Mouse (Mus musculus) urinary bladder, postnatal 36 days (tissue): ENCODE results near the gene Ttc39b.

Experiments
- DNase-seq, 2 experiments: peaks; one replicate each; pipeline ENCODE4 v3.0.0; 2022; ENCODE audit warnings: low spot score in 2 of 2, mixed read lengths in 1 of 2

The Ttc39b gene

DNA sequence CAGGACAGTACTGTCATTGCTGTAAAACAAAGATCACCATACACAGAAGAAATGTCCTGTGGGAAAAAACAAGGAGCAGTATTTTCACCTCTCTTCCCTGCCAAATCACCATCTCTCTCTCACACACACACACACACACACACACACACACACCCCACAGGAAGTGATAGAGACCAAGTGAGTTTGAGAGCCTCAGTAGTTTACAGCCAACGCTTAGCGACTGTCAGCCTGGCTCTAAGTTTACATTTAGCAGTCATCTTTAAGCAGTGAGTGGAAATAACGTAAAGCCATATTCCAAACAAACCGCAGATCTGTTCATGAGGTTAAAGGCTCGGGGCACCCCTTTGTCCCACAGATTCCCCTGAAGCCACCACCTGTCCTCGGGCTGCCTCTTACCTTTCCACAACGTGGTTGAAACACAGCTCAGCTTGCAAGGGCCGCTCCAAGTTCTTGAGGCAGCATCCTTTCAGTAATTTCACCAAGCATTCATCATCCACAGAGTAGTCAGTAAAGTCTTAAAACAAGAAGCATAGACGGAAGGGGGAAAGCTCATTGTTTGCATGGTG, 91.7 kb downstream of the Ttc39b start:
- no peak for DNase-seq

DNA sequence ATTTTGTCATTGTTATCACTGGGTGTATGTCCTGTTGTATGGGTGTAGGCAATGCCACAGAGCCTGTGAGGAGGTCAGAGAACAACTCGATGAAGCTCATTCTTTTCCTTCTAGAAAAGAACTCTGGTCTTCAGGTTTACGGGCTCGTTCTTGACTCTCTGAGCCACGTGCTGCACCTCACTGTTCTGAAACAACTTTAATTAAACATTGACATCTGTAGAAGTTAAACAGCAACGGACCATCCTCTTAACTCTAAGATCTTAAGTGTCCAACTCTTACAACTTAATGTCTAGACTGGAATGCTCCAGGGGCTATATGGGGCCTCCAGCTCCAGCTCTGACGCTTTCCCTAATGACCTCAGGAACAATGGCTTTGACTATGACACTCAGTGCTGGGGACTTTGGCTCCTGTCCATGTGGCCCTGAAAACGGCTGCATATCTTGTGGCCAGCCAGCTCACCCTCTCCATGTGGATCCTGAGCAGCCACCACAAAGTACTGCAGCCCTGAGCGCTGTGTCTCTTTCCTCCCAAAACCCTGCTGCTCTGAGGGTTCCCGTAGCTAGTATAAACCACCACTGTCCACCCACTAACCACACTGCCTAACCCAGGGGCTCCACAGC, 95.3 kb downstream of the Ttc39b start:
- no peak for DNase-seq

DNA sequence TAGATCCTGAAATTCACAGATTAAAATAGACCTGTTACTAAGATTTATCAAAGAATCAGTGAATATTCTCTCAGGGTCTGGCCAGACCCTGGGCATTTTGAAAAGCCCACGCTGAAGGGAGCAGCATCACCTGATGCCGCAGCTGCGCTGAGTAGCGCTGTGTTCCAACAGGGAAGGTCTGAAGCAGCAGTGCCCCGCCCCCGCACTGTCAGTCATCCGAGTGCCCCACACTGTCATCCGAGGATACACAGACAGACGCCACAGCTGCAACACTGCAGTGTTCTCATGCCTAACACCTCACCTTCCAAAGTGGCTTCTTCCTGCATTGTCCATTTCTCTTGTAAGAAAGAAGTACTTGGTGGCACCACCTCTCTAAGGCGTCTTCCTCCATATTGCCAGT, 96.0 kb downstream of the Ttc39b start:
- no peak for DNase-seq

- no peak for DNase-seq
These were observed 98.3 kb downstream of the Ttc39b start for GRCm38 (mm10) chr4:83225633-83226360.

DNA sequence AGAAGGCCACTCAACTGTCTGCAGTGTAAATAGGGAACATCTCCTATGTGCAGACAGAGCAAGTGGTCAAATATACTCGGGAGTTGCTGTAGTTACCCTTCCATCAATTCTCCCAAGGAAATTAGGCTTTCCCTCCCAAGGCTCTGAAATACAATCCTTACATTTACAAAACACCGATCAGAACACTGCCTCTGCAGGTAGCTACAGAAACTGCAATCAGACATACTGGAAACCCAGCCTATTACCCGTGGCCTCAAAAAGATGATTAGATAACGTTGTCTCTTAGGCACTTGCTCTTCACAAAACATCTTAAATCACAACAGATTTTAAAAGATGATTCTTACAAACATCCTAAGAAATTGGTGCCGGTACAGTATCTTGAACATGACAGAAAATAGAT, 99.8 kb downstream of the Ttc39b start:
- no peak for DNase-seq

- DNase-seq = no peak
These were observed 100.9 kb downstream of the Ttc39b start for GRCm38 (mm10) chr4:83223197-83223596.

- no peak for DNase-seq
These were observed 103.1 kb downstream of the Ttc39b start for GRCm38 (mm10) chr4:83220761-83221557.

DNA sequence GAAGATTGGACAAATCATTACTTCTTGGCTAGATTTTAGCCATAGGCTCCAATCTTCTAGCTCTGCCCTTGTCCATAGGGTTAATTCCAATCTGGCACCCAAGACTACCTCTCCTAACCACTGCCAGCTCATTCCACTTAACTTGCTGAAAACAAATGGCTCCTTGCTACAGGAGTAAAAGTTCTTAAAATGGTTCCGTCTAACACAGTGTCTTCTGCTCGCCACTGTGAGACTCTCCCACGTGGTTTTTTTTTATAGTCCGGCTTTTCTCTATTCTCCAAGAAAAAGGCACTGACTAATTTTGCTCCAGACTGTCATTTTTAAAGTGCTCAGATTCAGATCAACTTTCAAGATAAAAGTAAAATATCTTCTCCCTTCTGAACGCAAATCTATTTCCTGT, 104.8 kb downstream of the Ttc39b start:
- no peak for DNase-seq

DNA sequence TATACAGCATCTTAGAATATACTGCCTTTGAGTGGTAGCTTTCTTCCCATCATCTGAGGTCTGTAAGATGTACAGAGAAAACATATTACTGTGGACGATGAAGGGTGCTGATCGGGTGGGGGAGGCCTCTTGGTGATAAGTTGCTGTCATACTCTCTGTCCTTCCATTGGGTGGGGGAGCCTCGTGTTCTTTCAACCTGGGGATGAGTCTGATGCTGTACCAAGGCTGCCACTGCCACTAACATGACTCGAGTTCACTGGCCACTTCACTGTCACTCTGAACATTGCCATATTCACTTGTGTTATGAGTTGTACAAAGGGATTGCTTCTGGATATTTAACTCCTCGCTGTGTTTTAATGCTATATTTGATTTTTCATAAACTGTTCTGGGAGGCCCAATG, 106.9 kb downstream of the Ttc39b start:
- no peak for DNase-seq

- no peak for DNase-seq
These were observed 107.7 kb downstream of the Ttc39b start for GRCm38 (mm10) chr4:83216381-83216780.

DNA sequence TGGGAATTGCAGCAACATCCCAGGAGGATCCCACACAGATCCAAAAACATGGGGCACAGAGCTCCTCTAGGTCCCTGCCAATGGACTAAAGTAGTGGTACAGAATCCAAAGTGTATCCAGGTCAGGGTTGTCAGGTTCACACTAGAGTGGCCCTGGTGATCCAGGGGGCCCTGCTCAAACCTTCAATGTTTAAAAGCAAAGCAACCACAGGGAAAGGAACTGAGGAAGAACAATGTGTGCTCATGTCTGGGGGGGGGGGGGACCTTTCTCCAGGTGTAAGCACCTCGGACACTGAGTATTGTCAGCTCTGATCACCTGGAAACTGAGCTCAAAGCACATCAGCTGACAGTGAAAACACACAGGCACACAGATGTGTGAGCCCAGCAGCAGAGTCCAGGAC, 108.3 kb downstream of the Ttc39b start:
- no peak for DNase-seq

GRCm38 (mm10) chr4:83214822-83215558, 109.1 kb downstream of the Ttc39b start:
- no peak for DNase-seq

- no peak for DNase-seq
These were observed 110.3 kb downstream of the Ttc39b start for GRCm38 (mm10) chr4:83213752-83214151.

DNA sequence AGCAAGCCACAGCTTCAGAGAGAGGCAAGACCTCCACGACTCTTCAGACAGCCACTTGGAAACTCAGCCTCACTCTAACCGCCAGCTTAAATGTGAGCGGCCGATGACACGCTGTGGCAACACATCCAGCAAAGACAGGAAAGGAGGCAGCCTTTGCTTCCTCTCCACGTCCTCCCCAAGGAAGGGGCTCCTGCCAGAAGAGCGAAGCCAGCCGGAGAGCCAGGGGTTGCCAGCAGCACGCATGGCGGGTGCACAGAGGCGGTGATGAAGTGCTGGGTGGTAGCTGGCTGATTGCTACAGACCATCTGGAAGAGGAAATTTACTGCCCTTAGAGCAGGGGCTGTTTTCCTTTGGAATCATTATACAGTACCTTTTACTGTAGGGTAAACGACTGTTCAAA, 112.3 kb downstream of the Ttc39b start:
- DNase-seq = no peak

GRCm38 (mm10) chr4:83210437-83210836, 113.6 kb downstream of the Ttc39b start:
- DNase-seq = no peak

DNA sequence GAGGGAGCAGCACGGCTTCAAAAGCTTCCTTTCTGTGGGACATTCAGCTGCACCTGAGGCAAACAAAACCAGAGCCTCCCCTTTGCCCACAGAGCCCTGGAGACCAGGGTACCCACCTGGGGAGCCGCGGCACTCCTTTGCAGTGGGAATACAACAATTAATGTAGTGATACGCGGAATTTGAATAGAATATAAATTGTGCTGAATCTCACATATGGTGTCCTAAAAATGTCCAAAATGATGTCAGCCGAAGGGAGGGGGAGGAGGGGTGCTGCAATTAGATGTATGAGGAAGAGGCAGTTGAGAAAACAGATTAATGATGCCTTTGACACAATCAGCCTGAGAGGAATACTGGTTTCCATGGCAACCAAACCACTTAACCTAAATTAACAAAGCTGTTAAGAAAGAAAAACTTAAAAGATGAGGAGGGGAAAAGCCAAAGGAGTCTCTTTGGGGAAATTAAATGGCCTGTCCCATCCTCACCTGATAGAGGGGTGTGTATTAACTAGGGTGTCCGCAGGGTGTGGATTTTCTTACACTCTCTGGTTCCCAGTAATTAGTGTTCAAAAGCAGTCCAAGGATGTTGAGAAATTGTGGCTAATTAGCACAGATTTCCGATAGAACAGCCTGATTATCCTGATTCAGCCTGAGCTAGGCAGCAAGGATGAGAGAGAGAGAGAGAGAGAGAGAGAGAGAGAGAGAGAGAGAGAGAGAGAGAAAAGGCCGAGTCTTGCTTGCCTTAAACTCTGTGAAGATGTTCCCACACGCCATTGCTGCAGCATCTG, 117.1 kb downstream of the Ttc39b start:
- no peak for DNase-seq

DNA sequence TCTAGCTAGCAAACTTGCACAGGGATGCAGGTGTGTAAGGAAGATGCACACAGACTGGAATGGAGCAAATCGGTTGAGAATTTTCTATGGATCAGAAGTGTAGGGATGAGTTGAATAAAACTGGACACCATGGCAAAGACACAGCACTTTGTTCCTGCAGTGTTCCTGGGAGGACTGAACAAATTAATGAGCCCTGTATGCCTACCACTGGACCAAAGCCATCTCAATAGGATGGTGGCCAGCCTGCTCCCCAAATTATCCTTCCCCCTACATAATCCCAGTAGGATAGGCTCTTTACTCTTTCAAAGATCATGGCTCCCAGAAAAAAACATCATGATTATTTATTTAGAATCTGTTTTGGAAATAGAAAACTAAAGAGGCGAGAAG, 117.6 kb downstream of the Ttc39b start:
- no peak for DNase-seq

DNA sequence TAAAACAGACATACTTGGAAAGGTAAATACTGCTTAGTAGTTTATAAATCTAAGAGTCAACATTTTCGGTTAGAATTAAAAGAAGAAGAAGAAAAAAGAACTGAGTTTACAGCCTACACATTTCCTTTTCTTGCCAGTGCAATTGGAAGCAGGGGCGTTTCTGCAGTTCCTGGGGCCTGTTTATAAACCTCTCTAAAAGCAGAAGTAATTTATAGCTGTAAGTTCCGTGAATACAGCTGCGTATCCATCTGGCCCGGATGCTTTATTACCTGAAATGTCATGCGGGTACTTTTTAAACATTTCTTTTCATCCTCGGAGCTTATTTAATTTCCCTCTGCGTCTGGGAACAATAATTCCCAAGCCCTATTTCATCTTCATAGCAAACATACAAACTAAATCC, 124.7 kb downstream of the Ttc39b start:
- DNase-seq = no peak

DNA sequence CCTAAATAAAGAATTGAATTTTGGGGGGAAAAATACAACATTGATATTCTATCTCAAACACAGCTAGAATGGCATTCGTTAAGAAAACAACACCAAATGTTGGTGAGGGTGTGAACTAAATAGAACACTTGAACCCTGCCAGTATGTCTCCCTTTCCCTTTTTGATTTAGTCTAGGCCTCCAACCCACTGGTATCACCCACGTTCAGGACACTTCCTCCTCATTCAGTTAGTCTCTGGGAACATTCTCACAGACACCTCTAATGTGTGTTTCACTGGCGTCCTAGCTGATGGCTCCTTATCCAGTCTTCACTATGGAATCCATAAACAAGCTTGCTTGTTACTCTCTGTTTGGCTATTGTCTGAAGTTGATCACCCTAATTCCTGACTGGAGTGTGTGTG, 125.9 kb downstream of the Ttc39b start:
- DNase-seq = no peak

DNA sequence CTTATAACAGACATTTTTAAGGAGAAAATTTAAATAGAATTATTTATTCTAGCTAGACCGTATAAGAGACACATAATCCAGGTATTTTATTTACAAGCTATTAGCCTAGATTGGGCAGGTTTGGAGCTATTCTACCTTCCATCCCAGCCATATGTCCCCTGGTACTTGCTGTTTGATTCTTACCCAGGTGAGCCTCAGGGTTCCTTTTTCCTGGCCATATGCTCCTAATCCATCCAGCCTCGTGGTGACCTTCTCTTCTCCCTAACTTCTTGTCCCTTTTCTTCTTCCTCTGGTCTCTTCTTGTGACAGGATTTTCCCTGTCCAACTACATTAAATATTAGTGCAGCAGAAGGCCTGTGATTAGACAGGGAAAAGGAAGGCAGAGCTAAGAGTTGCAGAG, 134.3 kb downstream of the Ttc39b start:
- no peak for DNase-seq

DNA sequence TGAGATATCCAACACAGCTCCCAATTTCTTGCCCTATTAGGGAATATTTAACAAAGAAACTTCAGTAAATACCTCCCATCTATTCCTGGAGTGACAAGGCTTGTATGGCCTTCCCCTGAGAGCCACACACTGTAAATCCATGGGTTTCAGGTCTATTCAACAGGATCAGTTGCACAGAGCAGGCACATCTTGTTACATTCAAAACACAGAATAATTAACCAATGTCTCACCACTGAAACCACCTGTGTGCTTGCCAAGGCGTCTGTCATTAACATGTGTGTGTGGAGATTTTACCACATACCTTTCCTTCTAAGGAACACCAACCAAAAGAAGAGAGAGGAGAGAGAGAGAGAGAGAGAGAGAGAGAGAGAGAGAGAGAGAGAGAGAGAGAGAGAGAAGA, 136.7 kb downstream of the Ttc39b start:
- DNase-seq = no peak
